Mouse (Mus musculus): ENCODE data around the gene Snrnp35.

Gene Snrnp35

DNA sequence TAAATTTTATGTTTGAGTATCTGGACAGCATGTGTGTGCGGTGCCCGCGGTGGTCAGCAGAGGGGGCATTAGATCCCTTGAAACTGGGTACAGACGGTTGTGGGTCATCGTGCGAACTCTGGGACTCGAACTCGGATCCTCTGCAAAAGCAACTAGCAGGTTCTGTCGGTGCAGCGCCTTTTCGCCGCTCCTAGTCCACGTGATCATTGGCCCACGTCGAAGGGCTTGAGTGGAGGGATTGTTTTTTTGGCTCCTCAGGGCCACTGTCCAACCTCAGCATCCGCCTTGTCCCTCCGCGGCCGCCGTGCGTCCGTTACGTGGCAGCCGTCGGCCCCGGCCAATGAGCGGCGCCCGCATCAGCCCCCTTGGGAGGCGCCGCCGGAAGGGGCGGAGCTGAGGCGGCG lies 57.5 kb downstream of the Snrnp35 start, which contains the start of gene Tmed2:
Gene Tmed2 (plus strand): TSS at position 313 of the 404 bp plus-strand sequence.
- peak; percentile 97 for DNase-seq

All from kidney, adult 18-20 months (tissue).